Comparison of ENCODE assay signal across 9 mouse cellular contexts in genomic region chr10:85598093-85598599, GRCm38 (mm10).
DNase-seq lines count a peak whose midpoint lies in the region; ATAC-seq and TF ChIP-seq lines count a peak whose summit lies in the region.
"Had no signal": no experiment of that assay in that cellular context is flagged by ENCODE, and none has a peak within 500 bp of the region (broad histone marks: within the 10 kb centered on the region; RNA-seq: fewer than 3 reads in every experiment).

No protein-coding gene starts in this region.

- no peaks in the 10 kb centered on the region for H3K9me3 ChIP-seq in embryonic facial prominence, embryonic 13.5 days
- no peaks in the 10 kb centered on the region for H3K9me3 ChIP-seq in lung, embryonic 16.5 days (ENCODE audit: control insufficient read depth, low read length)

- WGBS in embryonic facial prominence, embryonic 13.5 days = 41% methylated on average over 9 of the region's 9 CpGs
- WGBS in heart, adult 2 months = 21% methylated on average over 9 of the region's 9 CpGs
- WGBS in lung, embryonic 16.5 days = 27% methylated on average over 9 of the region's 9 CpGs
- WGBS in small intestine, adult 2 months = 25% methylated on average over 9 of the region's 9 CpGs

- peak overlapping the region; percentile 53 for H3K4me3 ChIP-seq in embryonic facial prominence, embryonic 13.5 days
- peak overlapping the region; percentile 29; the same call in 1 of the 2 replicates for H3K4me3 ChIP-seq in heart, adult 2 months
- peak overlapping the region; percentile 49 for H3K4me3 ChIP-seq in lung, embryonic 16.5 days (ENCODE audit: low read length)
- peak overlapping the region; percentile 23 for H3K4me3 ChIP-seq in small intestine, adult 2 months (ENCODE audit: low read depth, low read length)

- peak overlapping the region; percentile 87 for H3K4me2 ChIP-seq in embryonic facial prominence, embryonic 13.5 days
- peak overlapping the region; percentile 83 for H3K4me2 ChIP-seq in lung, embryonic 16.5 days (ENCODE audit: low read depth, low read length)

- no peak for ATAC-seq in embryonic facial prominence, embryonic 13.5 days (ENCODE audit: insufficient number of reproducible peaks, insufficient read depth, low FRiP score, low TSS enrichment, low read depth)
- ATAC-seq in lung, embryonic 16.5 days (ENCODE audit: low read depth) = peak; percentile 47

- TF ChIP-seq CTCF in heart, adult 2 months (IDR thresholded peaks at IDR 0.05) = no peak
- TF ChIP-seq CTCF in small intestine, adult 2 months (IDR thresholded peaks at IDR 0.05; ENCODE audit: extremely low read depth, insufficient read length, insufficient replicate concordance, low read depth, low read length) = no peak

- TF ChIP-seq EP300 in heart, adult 2 months (IDR thresholded peaks at IDR 0.05; ENCODE audit: insufficient read depth, low read depth, low read length) = no peak

- H3K4me1 ChIP-seq in embryonic facial prominence, embryonic 13.5 days = peaks cover 9% of the 10 kb centered on the region
- H3K4me1 ChIP-seq in heart, adult 2 months (ENCODE audit: control insufficient read depth, insufficient read depth, low read length) = peaks cover 2% of the 10 kb centered on the region; the same call in 1 of the 2 replicates
- H3K4me1 ChIP-seq in lung, embryonic 16.5 days (replicated peaks; ENCODE audit: control insufficient read depth, insufficient read depth, low read length) = peaks cover 9% of the 10 kb centered on the region
- no peaks in the 10 kb centered on the region; the same call in 1 of the 2 replicates for H3K4me1 ChIP-seq in small intestine, adult 2 months (ENCODE audit: control insufficient read depth, insufficient read depth, insufficient read length, low read length)

- H3K79me2 ChIP-seq in heart, adult 2 months (replicated peaks; ENCODE audit: control insufficient read depth, insufficient read depth, low read length) = no peaks in the 10 kb centered on the region

- H3K9ac ChIP-seq in embryonic facial prominence, embryonic 13.5 days = peak overlapping the region; percentile 72
- no peak overlapping the region for H3K9ac ChIP-seq in heart, adult 2 months (ENCODE audit: low read depth, low read length)
- H3K9ac ChIP-seq in lung, embryonic 16.5 days (ENCODE audit: low read length) = peak overlapping the region; percentile 57

- H3K36me3 ChIP-seq in embryonic facial prominence, embryonic 13.5 days = no peaks in the 10 kb centered on the region
- no peaks in the 10 kb centered on the region for H3K36me3 ChIP-seq in heart, adult 2 months (ENCODE audit: control insufficient read depth, insufficient read depth, low read length)
- no peaks in the 10 kb centered on the region for H3K36me3 ChIP-seq in lung, embryonic 16.5 days (ENCODE audit: control insufficient read depth, insufficient read depth, low read length)
- no peaks in the 10 kb centered on the region for H3K36me3 ChIP-seq in small intestine, adult 2 months (ENCODE audit: control insufficient read depth, insufficient read depth, low read length)

- H3K27ac ChIP-seq in embryonic facial prominence, embryonic 13.5 days = no peak overlapping the region
- no peak overlapping the region for H3K27ac ChIP-seq in heart, adult 2 months
- no peak overlapping the region for H3K27ac ChIP-seq in lung, embryonic 16.5 days (ENCODE audit: low read length)
- H3K27ac ChIP-seq in small intestine, adult 2 months (ENCODE audit: insufficient read depth, low read depth, low read length) = no peak overlapping the region
- H3K27ac ChIP-seq: macrophage had no signal

- no peak for TF ChIP-seq POLR2A in heart, adult 2 months (IDR thresholded peaks at IDR 0.05; ENCODE audit: insufficient read depth, low read depth, low read length)
- TF ChIP-seq POLR2A in small intestine, adult 2 months (IDR thresholded peaks at IDR 0.05; ENCODE audit: low read depth, low read length) = no peak

- peaks cover 5% of the 10 kb centered on the region for H3K27me3 ChIP-seq in embryonic facial prominence, embryonic 13.5 days
- no peaks in the 10 kb centered on the region; the same call in 1 of the 2 replicates for H3K27me3 ChIP-seq in heart, adult 2 months (ENCODE audit: control insufficient read depth, insufficient read depth, low read length)
- H3K27me3 ChIP-seq in lung, embryonic 16.5 days (ENCODE audit: control insufficient read depth, insufficient read depth, low read depth, low read length) = peaks cover 4% of the 10 kb centered on the region; the same call in 1 of the 2 replicates
- no peaks in the 10 kb centered on the region; the same call in none of the 2 replicates for H3K27me3 ChIP-seq in small intestine, adult 2 months (ENCODE audit: control insufficient read depth, insufficient read depth, low read length)

- DNase-seq in ovary, postnatal 14 days (ENCODE audit: low spot score) = peak; percentile 29
- DNase-seq in ovary, postnatal 36 days (ENCODE audit: low spot score) = no peak
- peak; percentile 26 to 44 for DNase-seq in heart, adult 2 months
- DNase-seq in kidney, postnatal 10 days = peak; percentile 34
- DNase-seq in embryo, embryonic 10.5 days (ENCODE audit: low spot score) = no peak

- intact Hi-C loops in heart, adult 2 months (cut with DNase I) = no loop called here

Comparison
In these comparisons a context has a peak if more than half of its experiments do, and no peak if none do; other contexts are left out.
1. DNase-seq: peak in ovary, postnatal 14 days (single experiment), heart, adult 2 months (2 of 2) and kidney, postnatal 10 days (single experiment); none in ovary, postnatal 36 days (single experiment) and embryo, embryonic 10.5 days (single experiment).
2. Peak in every context shown above with its lines, with median percentiles within 50 percentile points of each other: H3K4me3 ChIP-seq.